Mouse (Mus musculus): ENCODE measurements at regions not wholly inside any gene's neighbourhood (a gene's known extent, or its start where the extent isn't known, plus 50 kb on each side); places are given as distances from the start of the nearest gene placed in this dataset.
A peak's percentile ranks its signal among the peaks of the same experiment; 100 is the strongest.

GRCm38 (mm10) chr11:48605223-48605824 is 194.8 kb upstream of the Rack1 start:
- ATAC-seq (replicated peaks; ENCODE audit: insufficient number of reproducible peaks, low FRiP score, low TSS enrichment, low read depth), result no peak
- H3K36me3 ChIP-seq (replicated peaks; ENCODE audit: control insufficient read depth, insufficient read depth, low read depth, low read length), result no peaks in the 10 kb centered on the region
- no peak overlapping the region for H3K4me3 ChIP-seq (ENCODE audit: low read depth, low read length)
- DNase-seq (ENCODE audit: low spot score), result no peak
- no peak overlapping the region for H3K4me2 ChIP-seq (ENCODE audit: low read depth, low read length)
- H3K27ac ChIP-seq (replicated peaks; ENCODE audit: low read depth, low read length), result no peak overlapping the region
- WGBS, result 62% methylated on average over 5 of the region's 5 CpGs
- no peaks in the 10 kb centered on the region for H3K27me3 ChIP-seq (ENCODE audit: control insufficient read depth, insufficient read depth, low read length)
- H3K9me3 ChIP-seq (replicated peaks; ENCODE audit: control insufficient read depth, low read length), result no peaks in the 10 kb centered on the region
- H3K9ac ChIP-seq (replicated peaks; ENCODE audit: low read length), result no peak overlapping the region
- H3K4me1 ChIP-seq (ENCODE audit: control insufficient read depth, insufficient read depth, low read length), result no peaks in the 10 kb centered on the region

- H3K27me3 ChIP-seq (ENCODE audit: control insufficient read depth, insufficient read depth, low read length), result no peaks in the 10 kb centered on the region
- H3K9ac ChIP-seq (replicated peaks; ENCODE audit: low read length), result no peak overlapping the region
- DNase-seq (ENCODE audit: low spot score), result no peak
- H3K27ac ChIP-seq (replicated peaks; ENCODE audit: low read depth, low read length), result no peak overlapping the region
- H3K4me1 ChIP-seq (ENCODE audit: control insufficient read depth, insufficient read depth, low read length), result no peaks in the 10 kb centered on the region
- no peak overlapping the region for H3K4me2 ChIP-seq (ENCODE audit: low read depth, low read length)
- no peak for ATAC-seq (replicated peaks; ENCODE audit: insufficient number of reproducible peaks, low FRiP score, low TSS enrichment, low read depth)
- H3K9me3 ChIP-seq (replicated peaks; ENCODE audit: control insufficient read depth, low read length), result no peaks in the 10 kb centered on the region
- no peak overlapping the region for H3K4me3 ChIP-seq (ENCODE audit: low read depth, low read length)
- WGBS, result 96% methylated on average over 1 of the region's 1 CpGs
- no peaks in the 10 kb centered on the region for H3K36me3 ChIP-seq (replicated peaks; ENCODE audit: control insufficient read depth, insufficient read depth, low read depth, low read length)
Measured at GRCm38 (mm10) chr11:48601096-48601495, 199.0 kb upstream of the Rack1 start.

- Histone ChIP-seq H3K9ac (replicated peaks; ENCODE audit: low read length) (no peak overlapping the region), H3K9me3 (replicated peaks; ENCODE audit: control insufficient read depth, low read length) (no peaks in the 10 kb centered on the region), H3K36me3 (replicated peaks; ENCODE audit: control insufficient read depth, insufficient read depth, low read depth, low read length) (no peaks in the 10 kb centered on the region), H3K4me2 (ENCODE audit: low read depth, low read length) (no peak overlapping the region), H3K4me1 (ENCODE audit: control insufficient read depth, insufficient read depth, low read length) (no peaks in the 10 kb centered on the region), H3K4me3 (ENCODE audit: low read depth, low read length) (no peak overlapping the region), H3K27ac (replicated peaks; ENCODE audit: low read depth, low read length) (no peak overlapping the region), H3K27me3 (ENCODE audit: control insufficient read depth, insufficient read depth, low read length) (no peaks in the 10 kb centered on the region)
- WGBS, result 65% methylated on average over 5 of the region's 5 CpGs
- no peak for ATAC-seq (replicated peaks; ENCODE audit: insufficient number of reproducible peaks, low FRiP score, low TSS enrichment, low read depth)
- peak; percentile 4 for DNase-seq (ENCODE audit: low spot score)
Measured at GRCm38 (mm10) chr11:48599573-48600127, 200.5 kb upstream of the Rack1 start.

GRCm38 (mm10) chr11:48599033-48599432 is 201.1 kb upstream of the Rack1 start:
- Histone ChIP-seq H3K27ac (replicated peaks; ENCODE audit: low read depth, low read length) (no peak overlapping the region), H3K9ac (replicated peaks; ENCODE audit: low read length) (no peak overlapping the region), H3K4me2 (ENCODE audit: low read depth, low read length) (no peak overlapping the region), H3K4me1 (ENCODE audit: control insufficient read depth, insufficient read depth, low read length) (no peaks in the 10 kb centered on the region), H3K27me3 (ENCODE audit: control insufficient read depth, insufficient read depth, low read length) (no peaks in the 10 kb centered on the region), H3K36me3 (replicated peaks; ENCODE audit: control insufficient read depth, insufficient read depth, low read depth, low read length) (no peaks in the 10 kb centered on the region), H3K9me3 (replicated peaks; ENCODE audit: control insufficient read depth, low read length) (no peaks in the 10 kb centered on the region), H3K4me3 (ENCODE audit: low read depth, low read length) (no peak overlapping the region)
- ATAC-seq (replicated peaks; ENCODE audit: insufficient number of reproducible peaks, low FRiP score, low TSS enrichment, low read depth) (no peak), DNase-seq (ENCODE audit: low spot score) (no peak)

GRCm38 (mm10) chr11:48594429-48594828 is 205.7 kb upstream of the Rack1 start:
- Histone ChIP-seq H3K27me3 (ENCODE audit: control insufficient read depth, insufficient read depth, low read length) (no peaks in the 10 kb centered on the region), H3K9me3 (replicated peaks; ENCODE audit: control insufficient read depth, low read length) (no peaks in the 10 kb centered on the region), H3K4me1 (ENCODE audit: control insufficient read depth, insufficient read depth, low read length) (no peaks in the 10 kb centered on the region), H3K27ac (replicated peaks; ENCODE audit: low read depth, low read length) (no peak overlapping the region), H3K36me3 (replicated peaks; ENCODE audit: control insufficient read depth, insufficient read depth, low read depth, low read length) (no peaks in the 10 kb centered on the region), H3K4me2 (ENCODE audit: low read depth, low read length) (no peak overlapping the region), H3K9ac (replicated peaks; ENCODE audit: low read length) (no peak overlapping the region), H3K4me3 (ENCODE audit: low read depth, low read length) (no peak overlapping the region)
- ATAC-seq (replicated peaks; ENCODE audit: insufficient number of reproducible peaks, low FRiP score, low TSS enrichment, low read depth) (no peak), DNase-seq (ENCODE audit: low spot score) (peak; percentile 15)
- 25% methylated on average over 5 of the region's 5 CpGs for WGBS

GRCm38 (mm10) chr11:48588833-48589649 is 211.1 kb upstream of the Rack1 start:
- DNase-seq (ENCODE audit: low spot score), result peak; percentile 78
- no peaks in the 10 kb centered on the region for H3K9me3 ChIP-seq (replicated peaks; ENCODE audit: control insufficient read depth, low read length)
- no peak overlapping the region for H3K4me2 ChIP-seq (ENCODE audit: low read depth, low read length)
- H3K36me3 ChIP-seq (replicated peaks; ENCODE audit: control insufficient read depth, insufficient read depth, low read depth, low read length), result no peaks in the 10 kb centered on the region
- 39% methylated on average over 9 of the region's 9 CpGs for WGBS
- no peak overlapping the region for H3K27ac ChIP-seq (replicated peaks; ENCODE audit: low read depth, low read length)
- ATAC-seq (replicated peaks; ENCODE audit: insufficient number of reproducible peaks, low FRiP score, low TSS enrichment, low read depth), result 0 out of 2 replicates have a peak, but pooled peaks have one; percentile 48
- no peaks in the 10 kb centered on the region for H3K27me3 ChIP-seq (ENCODE audit: control insufficient read depth, insufficient read depth, low read length)
- H3K9ac ChIP-seq (replicated peaks; ENCODE audit: low read length), result no peak overlapping the region
- no peak overlapping the region for H3K4me3 ChIP-seq (ENCODE audit: low read depth, low read length)
- no peaks in the 10 kb centered on the region for H3K4me1 ChIP-seq (ENCODE audit: control insufficient read depth, insufficient read depth, low read length)

- H3K27ac ChIP-seq (replicated peaks; ENCODE audit: low read depth, low read length), result no peak overlapping the region
- H3K9me3 ChIP-seq (replicated peaks; ENCODE audit: control insufficient read depth, low read length), result no peaks in the 10 kb centered on the region
- ATAC-seq (replicated peaks; ENCODE audit: insufficient number of reproducible peaks, low FRiP score, low TSS enrichment, low read depth), result no peak
- 83% methylated on average over 3 of the region's 3 CpGs for whole genome bisulfite sequencing
- H3K4me1 ChIP-seq (ENCODE audit: control insufficient read depth, insufficient read depth, low read length), result no peaks in the 10 kb centered on the region
- H3K36me3 ChIP-seq (replicated peaks; ENCODE audit: control insufficient read depth, insufficient read depth, low read depth, low read length), result no peaks in the 10 kb centered on the region
- no peak overlapping the region for H3K4me2 ChIP-seq (ENCODE audit: low read depth, low read length)
- H3K27me3 ChIP-seq (ENCODE audit: control insufficient read depth, insufficient read depth, low read length), result no peaks in the 10 kb centered on the region
- no peak overlapping the region for H3K4me3 ChIP-seq (ENCODE audit: low read depth, low read length)
- H3K9ac ChIP-seq (replicated peaks; ENCODE audit: low read length), result no peak overlapping the region
- DNase-seq (ENCODE audit: low spot score), result no peak
Measured at GRCm38 (mm10) chr11:48568769-48569168, 231.4 kb upstream of the Rack1 start.

Data from embryonic facial prominence, embryonic 11.5 days (tissue).